Mouse (Mus musculus) heart, adult 2 months (tissue): ENCODE results near the gene Them7. TPM values are rescaled to one million over a fixed set of nuclear protein-coding genes. Genes with fewer than 3 reads are reported as not detected.

Experiments used
- DNase-seq, 2 experiments: peaks; one replicate each; pipeline ENCODE4 v3.0.0; 2021
- H3K27ac ChIP-seq: fragments of 200-600 bp; 2 replicates; pipeline ENCODE4 v1.8.1; 2022
- H3K27me3 ChIP-seq: fragments of 200-500 bp; 2 replicates; pipeline ENCODE4 v1.6.1; 2012; ENCODE audit warnings: mild to moderate bottlenecking, low read length, inconsistent platforms, mixed read lengths; ENCODE audit not compliant: control insufficient read depth, insufficient read depth
- H3K36me3 ChIP-seq: fragments of 200-500 bp; 2 replicates; pipeline ENCODE4 v1.6.1; 2012; ENCODE audit warnings: low read length, inconsistent platforms; ENCODE audit not compliant: control insufficient read depth, insufficient read depth
- H3K4me1 ChIP-seq: fragments of 200-500 bp; 2 replicates; pipeline ENCODE4 v1.6.1; 2011; ENCODE audit warnings: low read length; ENCODE audit not compliant: control insufficient read depth, insufficient read depth
- H3K4me3 ChIP-seq: fragments of 200-600 bp; 2 replicates; pipeline ENCODE4 v1.8.1; 2022
- H3K79me2 ChIP-seq: fragments of 200-500 bp; replicated peaks from 2 replicates; pipeline ENCODE4 v1.6.1; 2012; ENCODE audit warnings: mild to moderate bottlenecking, inconsistent platforms, low read length, moderate library complexity, mixed read lengths; ENCODE audit not compliant: control insufficient read depth, insufficient read depth
- H3K9ac ChIP-seq: fragments of 200-500 bp; 2 replicates; pipeline ENCODE4 v1.6.1; 2012; ENCODE audit warnings: low read depth, mild to moderate bottlenecking, control low read depth, inconsistent platforms, low read length, mixed read lengths
- CTCF ChIP-seq: fragments of 200-600 bp; IDR thresholded peaks from 2 replicates; pipeline ENCODE4 v1.8.1; 2022; ENCODE audit warnings: antibody characterized with exemption, mild to moderate bottlenecking, moderate library complexity
- EP300 ChIP-seq: fragments of 200-500 bp; IDR thresholded peaks from 2 replicates; pipeline ENCODE4 v1.6.1; 2011; ENCODE audit warnings: low read depth, low read length, control low read depth; ENCODE audit not compliant: insufficient read depth
- POLR2A ChIP-seq: fragments of 200-500 bp; IDR thresholded peaks from 2 replicates; pipeline ENCODE4 v1.6.1; 2011; ENCODE audit warnings: mild to moderate bottlenecking, low read depth, low read length, control low read depth; ENCODE audit not compliant: insufficient read depth
- WGBS: fragments of 180-500 bp; shearing (Covaris S2); methylation state at CpG from one replicate; pipeline ENCODE4 v1.1.7; 2018; 5-methylcytosine and 5-hydroxymethylcytosine counted together
- intact Hi-C: fragments of 180-260 bp; cut with DNase I; formaldehyde crosslinking; loops from one replicate; pipeline ENCODE4 v1.15.1; 2025
- polyA plus RNA-seq: library from polyadenylated mRNA; depleted of rRNA; stranded (reverse); fragments of >200 nt; gene quantifications from 2 replicates; pipeline ENCODE4 v1.2.3, GENCODE M21; 2012
- total RNA-seq, 2 experiments: library from RNA; stranded (reverse); gene quantifications; 2 replicates each; pipeline ENCODE4 v1.2.3; 2021

Them7 gene
- total and polyA plus RNA-seq, 3 experiments = 0.27 to 2.9 (median 2.5) TPM

DNA sequence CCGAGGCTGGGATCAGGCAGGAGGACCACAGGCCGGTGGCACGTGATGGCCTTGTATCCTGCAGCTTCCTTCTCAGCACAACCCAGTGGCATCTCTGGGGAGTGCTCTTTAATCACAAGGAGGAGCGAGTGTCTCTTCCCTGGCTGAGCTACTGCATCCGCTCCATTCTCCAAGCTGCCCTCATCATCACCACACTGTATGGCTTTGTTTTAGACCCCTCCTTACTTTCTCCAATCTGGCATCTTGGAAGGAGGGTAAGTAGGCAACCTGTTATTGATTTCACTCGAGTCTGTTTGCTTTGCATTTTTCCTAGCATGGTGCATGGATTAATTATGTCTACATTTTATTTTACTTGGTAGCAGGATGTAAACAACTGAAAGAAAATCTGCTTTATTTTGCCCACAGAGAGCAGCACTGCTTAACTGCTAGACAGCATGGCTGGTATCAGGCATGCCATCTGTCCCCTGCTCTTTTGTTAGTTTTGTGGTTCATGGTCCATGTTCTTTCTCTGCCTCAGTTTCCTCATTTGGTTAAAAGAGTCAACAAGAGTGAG, 79.9 kb downstream of the Them7 start:
- WGBS = 59% methylated on average over 6 of the region's 6 CpGs

DNA sequence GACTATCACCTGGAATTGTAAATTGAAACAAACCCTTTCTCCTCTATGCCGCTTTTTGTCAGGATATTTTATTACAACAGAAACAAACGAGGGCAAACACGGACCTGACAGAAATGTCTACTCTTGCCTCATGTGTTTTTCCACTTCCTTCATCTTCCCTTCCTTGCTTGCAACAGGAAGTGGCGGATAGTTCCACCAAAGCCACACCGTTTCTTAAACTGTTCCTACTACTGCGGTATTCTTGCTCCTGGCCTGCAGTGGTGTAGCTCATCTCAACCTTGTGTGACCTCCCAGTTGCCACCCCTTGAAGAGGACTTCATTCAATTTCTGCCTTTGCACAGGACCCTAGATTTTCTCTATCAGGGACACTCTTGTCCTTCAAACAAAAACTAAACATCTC, 81.8 kb downstream of the Them7 start:
- no peak overlapping the region for H3K4me3 ChIP-seq
- no peak for TF ChIP-seq EP300
- TF ChIP-seq POLR2A = no peak
- no peak for TF ChIP-seq CTCF
- H3K36me3 ChIP-seq = no peaks in the 10 kb centered on the region
- 71% methylated on average over 6 of the region's 6 CpGs for WGBS
- intact Hi-C loops = no loop called here
- no peak overlapping the region for H3K27ac ChIP-seq
- H3K9ac ChIP-seq = no peak overlapping the region
- H3K79me2 ChIP-seq = no peaks in the 10 kb centered on the region
- H3K27me3 ChIP-seq = no peaks in the 10 kb centered on the region
- DNase-seq = no peak
- H3K4me1 ChIP-seq = no peaks in the 10 kb centered on the region

More for the DNA sequence above, 79.9 kb downstream of the Them7 start:
- intact Hi-C loops = no loop called here
- no peak for DNase-seq
- H3K27me3 ChIP-seq = no peaks in the 10 kb centered on the region
- no peak overlapping the region for H3K27ac ChIP-seq
- TF ChIP-seq EP300 = no peak
- no peak for TF ChIP-seq CTCF
- no peak for TF ChIP-seq POLR2A
- no peak overlapping the region for H3K9ac ChIP-seq
- no peaks in the 10 kb centered on the region for H3K4me1 ChIP-seq
- no peaks in the 10 kb centered on the region for H3K36me3 ChIP-seq
- H3K4me3 ChIP-seq = no peak overlapping the region
- H3K79me2 ChIP-seq = no peaks in the 10 kb centered on the region

- H3K9ac ChIP-seq = no peak overlapping the region
- no peaks in the 10 kb centered on the region for H3K4me1 ChIP-seq
- no peak overlapping the region for H3K4me3 ChIP-seq
- H3K36me3 ChIP-seq = no peaks in the 10 kb centered on the region
- WGBS = 36% methylated on average over 13 of the region's 13 CpGs
- TF ChIP-seq EP300 (no peak), CTCF (peak; percentile 36)
- intact Hi-C loops = no loop called here
- H3K79me2 ChIP-seq = no peaks in the 10 kb centered on the region
- no peak for DNase-seq
- no peaks in the 10 kb centered on the region for H3K27me3 ChIP-seq
- H3K27ac ChIP-seq = no peak overlapping the region
Measured at GRCm38 (mm10) chr2:105311414-105311813, 87.3 kb downstream of the Them7 start.

DNA sequence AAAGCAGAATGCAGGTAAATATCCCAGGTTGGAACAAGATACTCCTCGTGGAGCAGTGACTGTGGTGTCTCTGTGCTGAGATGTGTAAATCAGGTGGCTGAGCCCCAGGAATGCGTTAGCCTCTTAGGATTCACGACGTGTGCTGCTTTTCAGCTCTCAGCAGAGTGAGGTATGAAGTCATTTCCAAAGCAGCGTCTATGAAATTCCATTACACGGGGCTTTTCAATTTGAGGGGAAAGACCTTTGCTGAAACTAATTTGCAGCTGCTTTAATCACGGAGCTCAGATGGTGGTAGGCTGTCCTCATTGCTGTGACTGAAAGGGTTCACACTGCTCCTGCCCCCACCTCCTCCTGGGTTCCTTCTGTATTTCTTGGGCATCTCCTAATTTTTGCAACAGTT, 87.9 kb downstream of the Them7 start:
- no peak for TF ChIP-seq CTCF
- TF ChIP-seq POLR2A = no peak
- TF ChIP-seq EP300 = no peak
- Histone ChIP-seq H3K27me3 (no peaks in the 10 kb centered on the region), H3K4me1 (no peaks in the 10 kb centered on the region), H3K27ac (no peak overlapping the region), H3K4me3 (no peak overlapping the region), H3K9ac (no peak overlapping the region), H3K36me3 (no peaks in the 10 kb centered on the region), H3K79me2 (no peaks in the 10 kb centered on the region)
- 18% methylated on average over 7 of the region's 7 CpGs for WGBS
- intact Hi-C loops = no loop called here
- DNase-seq = no peak

- Histone ChIP-seq H3K4me3 (no peak overlapping the region), H3K9ac (no peak overlapping the region), H3K79me2 (no peaks in the 10 kb centered on the region), H3K27me3 (no peaks in the 10 kb centered on the region), H3K27ac (no peak overlapping the region), H3K4me1 (no peaks in the 10 kb centered on the region), H3K36me3 (no peaks in the 10 kb centered on the region)
- intact Hi-C loops = no loop called here
- no peak for TF ChIP-seq EP300
- TF ChIP-seq CTCF = no peak
- no peak for TF ChIP-seq POLR2A
- WGBS = 44% methylated on average over 3 of the region's 3 CpGs
- no peak for DNase-seq
Measured at GRCm38 (mm10) chr2:105313077-105313476, 89.0 kb downstream of the Them7 start.

- intact Hi-C loops = no loop called here
- no peak overlapping the region for H3K9ac ChIP-seq
- no peaks in the 10 kb centered on the region for H3K27me3 ChIP-seq
- H3K4me1 ChIP-seq = no peaks in the 10 kb centered on the region
- no peak overlapping the region for H3K4me3 ChIP-seq
- no peak for DNase-seq
- H3K36me3 ChIP-seq = no peaks in the 10 kb centered on the region
- no peaks in the 10 kb centered on the region for H3K79me2 ChIP-seq
- TF ChIP-seq CTCF = no peak
- no peak for TF ChIP-seq EP300
- no peak for TF ChIP-seq POLR2A
- WGBS = 72% methylated on average over 13 of the region's 13 CpGs
- H3K27ac ChIP-seq = no peak overlapping the region
Measured at GRCm38 (mm10) chr2:105317556-105318184, 93.5 kb downstream of the Them7 start.
